Mouse (Mus musculus): ENCODE measurements around the gene Orai1.
"Not testable (repeated sequence)": the region's sequence is repeated elsewhere in the genome, so short reads cannot be mapped to it uniquely, and the experiment has no call there.

Gene Orai1

GRCm38 (mm10) chr5:123014753-123015701 is at the start of gene Orai1:
Gene Orai1, plus strand, starts transcription at chr5:123015074.
- DNase-seq (ENCODE audit: extremely low spot score): peak; percentile 99

DNA sequence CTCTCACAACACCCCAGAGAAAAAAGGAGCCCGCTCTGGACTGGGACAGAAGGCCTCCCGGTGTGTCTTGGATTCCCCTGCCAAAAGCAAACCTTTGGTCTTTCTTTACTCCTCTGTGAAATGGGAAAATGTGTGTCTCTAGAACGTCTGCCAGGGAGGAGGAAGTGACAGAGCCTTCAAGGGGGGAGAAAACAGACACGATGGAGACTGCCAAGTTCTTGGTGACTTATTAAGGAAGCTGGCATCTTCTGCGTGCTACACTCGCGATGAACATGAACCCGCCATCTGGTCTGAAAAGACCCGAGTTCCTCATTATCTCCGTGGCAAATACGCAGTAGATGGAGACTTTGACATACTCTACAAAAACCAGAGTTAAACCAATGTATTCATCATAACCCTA is 49.4 kb upstream of the Orai1 start:
- DNase-seq (ENCODE audit: extremely low spot score): no peak

DNA sequence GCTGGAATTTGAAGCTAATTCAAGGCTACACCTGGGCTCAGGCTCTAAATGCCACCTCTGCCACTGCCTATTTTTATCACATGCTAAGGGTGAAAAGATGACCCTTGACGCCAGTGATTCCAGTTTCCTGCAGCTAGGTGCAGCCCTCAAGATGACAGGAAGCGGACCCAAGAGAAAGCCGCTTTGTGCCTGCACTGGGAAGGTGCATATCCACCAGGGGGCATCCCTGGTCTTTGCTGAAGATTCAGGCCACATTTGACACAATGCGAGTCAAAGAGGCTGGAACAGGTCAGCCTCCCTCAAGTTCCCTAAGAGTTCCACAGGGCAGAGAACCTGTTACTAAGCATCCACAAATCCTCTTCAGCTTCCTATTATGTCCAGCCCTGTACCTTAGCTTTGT is 46.6 kb upstream of the Orai1 start:
- DNase-seq (ENCODE audit: extremely low spot score): peak; percentile 72

- DNase-seq (ENCODE audit: extremely low spot score): no peak
These were observed 44.8 kb upstream of the Orai1 start for GRCm38 (mm10) chr5:122970056-122970455.

GRCm38 (mm10) chr5:122971438-122971837 is 43.4 kb upstream of the Orai1 start:
- no peak for DNase-seq (ENCODE audit: extremely low spot score)

DNA sequence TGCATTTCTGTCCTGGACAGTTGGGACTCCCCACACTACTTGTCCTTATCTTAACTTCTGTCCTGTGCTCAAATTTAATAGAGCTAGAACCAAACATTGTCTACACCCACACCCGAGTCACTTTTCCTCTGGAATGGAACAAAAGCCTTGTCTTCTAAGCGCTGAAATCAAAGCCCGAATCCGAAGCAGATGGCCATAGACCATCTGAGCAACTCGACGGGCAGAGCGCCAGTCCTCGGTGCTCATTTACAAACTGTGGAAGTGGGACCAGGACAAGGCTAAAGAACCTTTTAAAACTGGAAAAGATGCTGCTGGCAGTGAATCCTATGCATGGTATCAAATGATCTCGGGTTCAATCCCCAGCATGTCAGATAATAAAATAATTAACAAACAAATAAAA is 42.8 kb upstream of the Orai1 start:
- DNase-seq (ENCODE audit: extremely low spot score): no peak

DNA sequence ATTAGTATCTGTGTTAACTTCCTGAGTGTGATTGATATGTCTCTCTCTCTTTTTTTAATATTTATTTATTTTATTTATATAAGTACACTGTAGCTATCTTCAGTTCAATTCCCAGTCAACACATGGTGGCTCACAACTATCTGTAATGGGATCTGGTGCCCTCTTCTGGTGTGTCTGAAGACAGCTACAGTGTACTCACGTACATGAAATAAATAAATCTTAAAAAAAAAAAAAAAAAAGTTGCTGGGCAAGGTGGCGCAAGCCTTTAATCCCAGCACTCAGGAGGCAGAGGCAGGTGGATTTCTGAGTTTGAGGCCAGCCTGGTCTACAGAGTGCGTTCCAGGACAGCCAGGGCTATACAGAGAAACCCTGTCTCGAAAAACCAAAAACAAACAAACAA is 40.2 kb upstream of the Orai1 start:
- not testable (repeated sequence) for DNase-seq (ENCODE audit: extremely low spot score)

DNA sequence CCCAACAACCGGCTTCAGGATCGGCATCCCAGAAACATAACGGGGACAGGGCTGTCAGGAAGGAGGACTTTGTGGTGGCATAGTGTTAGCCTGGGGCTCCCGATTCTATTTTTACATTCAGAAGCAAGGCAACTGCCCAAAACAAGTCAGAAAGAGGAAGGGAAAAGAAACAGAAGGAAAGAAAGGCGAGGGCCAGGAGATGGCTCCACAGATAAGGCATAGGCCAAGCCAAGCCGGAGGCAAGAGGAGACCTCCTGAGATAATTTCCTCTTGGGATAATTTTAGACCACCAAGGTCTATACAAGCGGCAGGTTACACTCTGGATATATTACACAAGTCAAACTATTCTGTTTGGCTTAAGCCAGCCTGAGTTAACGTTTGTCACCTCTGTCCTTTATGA is 35.9 kb upstream of the Orai1 start:
- DNase-seq (ENCODE audit: extremely low spot score): no peak

- no peak for DNase-seq (ENCODE audit: extremely low spot score)
These were observed 30.4 kb upstream of the Orai1 start for GRCm38 (mm10) chr5:122984483-122984882.

DNA sequence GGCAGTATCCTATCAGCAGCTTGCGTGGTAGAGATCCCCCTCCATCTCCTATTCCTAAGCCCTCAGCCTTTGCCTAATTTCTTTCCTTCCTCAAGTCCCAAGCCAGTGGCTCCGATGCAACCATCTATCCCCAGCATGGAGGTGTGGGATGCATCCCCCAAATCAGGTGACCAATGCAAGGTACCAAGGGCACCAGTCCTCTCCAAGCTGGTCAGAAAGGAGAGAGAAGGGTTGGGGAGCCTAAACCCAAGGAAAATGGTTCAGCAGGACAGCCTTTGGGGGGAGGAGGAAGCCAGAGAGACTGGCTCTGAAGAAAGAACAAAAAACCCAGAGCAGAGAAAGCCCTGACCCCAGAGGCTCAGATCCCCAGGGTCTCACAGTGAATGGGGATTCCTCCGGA is 29.6 kb upstream of the Orai1 start:
- no peak for DNase-seq (ENCODE audit: extremely low spot score)

DNA sequence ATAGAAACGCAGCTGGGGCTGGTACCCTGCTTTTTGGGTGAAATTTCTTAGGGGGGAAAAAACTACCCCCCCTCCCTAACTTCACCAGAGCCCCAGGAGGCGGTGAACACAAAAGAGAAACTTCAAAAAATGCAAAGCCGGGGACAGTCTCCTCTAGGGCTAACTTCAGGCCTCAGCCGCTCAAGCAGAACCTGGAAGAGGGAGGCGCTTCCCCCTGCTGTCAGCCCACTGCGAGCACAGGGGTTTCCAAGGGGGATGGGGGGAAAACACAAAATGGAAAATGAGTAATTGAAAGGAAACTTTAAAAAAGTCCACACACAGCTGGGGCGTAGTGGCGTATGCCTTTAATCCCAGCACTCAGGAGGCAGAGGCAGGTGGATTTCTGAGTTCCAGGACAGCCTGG is 28.8 kb upstream of the Orai1 start:
- DNase-seq (ENCODE audit: extremely low spot score): peak; percentile 39

- DNase-seq (ENCODE audit: extremely low spot score): peak; percentile 65
These were observed 27.5 kb upstream of the Orai1 start for GRCm38 (mm10) chr5:122987211-122988020.

DNA sequence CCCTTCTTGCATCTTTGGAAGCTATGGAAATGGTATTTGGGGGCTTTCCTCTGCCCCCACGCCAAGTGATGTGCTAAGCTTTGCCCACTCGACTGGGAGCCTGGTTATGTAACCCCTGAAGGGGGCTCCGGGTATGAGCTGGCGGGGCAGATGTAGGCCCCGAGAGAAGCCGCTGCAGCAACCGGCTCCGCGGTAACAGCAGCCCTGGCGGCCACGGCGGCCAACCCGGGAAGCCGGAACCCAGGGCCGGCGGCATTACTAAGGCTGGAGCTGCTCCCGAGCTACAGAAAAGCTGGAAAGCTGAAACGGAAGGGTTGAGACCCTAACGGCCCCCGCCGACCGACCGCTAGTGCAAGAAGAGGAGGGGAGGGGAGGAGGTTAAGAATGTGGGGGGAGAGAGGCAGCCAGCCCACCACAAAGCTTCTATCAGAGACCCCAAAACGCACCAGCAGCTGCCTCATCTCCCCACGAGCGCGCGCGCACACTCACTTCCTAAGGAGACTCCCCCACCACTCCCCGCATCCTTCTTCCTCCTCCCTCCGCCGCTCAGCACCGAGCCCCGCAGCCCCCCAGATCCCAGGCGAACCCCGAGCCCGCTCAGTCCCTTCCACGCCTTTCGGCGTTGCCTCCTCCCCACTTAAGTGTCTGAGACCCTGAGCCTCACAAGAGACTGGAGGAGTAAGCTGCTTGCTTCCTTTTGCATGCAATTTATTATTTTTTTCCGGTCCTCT is 26.7 kb upstream of the Orai1 start:
- peak; percentile 69 for DNase-seq (ENCODE audit: extremely low spot score)

DNA sequence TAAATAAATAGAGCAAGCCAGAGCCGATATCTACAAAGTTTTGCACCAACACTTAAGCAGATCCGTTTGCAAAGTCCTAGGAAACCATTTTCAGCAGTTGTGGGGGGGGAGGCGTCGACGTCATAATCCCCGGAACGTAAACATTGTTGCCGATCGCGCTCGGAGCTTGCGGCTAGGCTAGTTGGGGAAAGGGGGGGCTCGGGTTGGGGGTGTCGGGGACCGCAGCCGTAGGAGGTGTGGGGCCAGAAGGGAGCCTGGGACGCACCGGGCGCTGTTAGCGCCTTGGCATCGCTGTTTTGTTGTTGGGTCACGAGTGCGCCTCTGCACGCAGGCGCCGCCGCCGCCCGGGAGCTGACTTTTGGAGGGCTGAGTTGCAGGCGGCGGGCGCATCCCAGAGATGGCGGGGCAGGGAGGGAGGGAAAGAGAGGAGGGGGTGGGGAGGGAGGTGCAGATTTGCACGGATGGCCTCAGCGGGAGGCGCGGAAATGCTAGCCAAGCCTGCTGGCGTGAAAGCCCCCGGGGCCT is 25.8 kb upstream of the Orai1 start:
- peak; percentile 89 for DNase-seq (ENCODE audit: extremely low spot score)

- peak; percentile 29 for DNase-seq (ENCODE audit: extremely low spot score)
These were observed 25.1 kb upstream of the Orai1 start, which contains the start of gene Kdm2b for GRCm38 (mm10) chr5:122989551-122990330. Gene Kdm2b, minus strand, starts transcription at chr5:122989823.

DNA sequence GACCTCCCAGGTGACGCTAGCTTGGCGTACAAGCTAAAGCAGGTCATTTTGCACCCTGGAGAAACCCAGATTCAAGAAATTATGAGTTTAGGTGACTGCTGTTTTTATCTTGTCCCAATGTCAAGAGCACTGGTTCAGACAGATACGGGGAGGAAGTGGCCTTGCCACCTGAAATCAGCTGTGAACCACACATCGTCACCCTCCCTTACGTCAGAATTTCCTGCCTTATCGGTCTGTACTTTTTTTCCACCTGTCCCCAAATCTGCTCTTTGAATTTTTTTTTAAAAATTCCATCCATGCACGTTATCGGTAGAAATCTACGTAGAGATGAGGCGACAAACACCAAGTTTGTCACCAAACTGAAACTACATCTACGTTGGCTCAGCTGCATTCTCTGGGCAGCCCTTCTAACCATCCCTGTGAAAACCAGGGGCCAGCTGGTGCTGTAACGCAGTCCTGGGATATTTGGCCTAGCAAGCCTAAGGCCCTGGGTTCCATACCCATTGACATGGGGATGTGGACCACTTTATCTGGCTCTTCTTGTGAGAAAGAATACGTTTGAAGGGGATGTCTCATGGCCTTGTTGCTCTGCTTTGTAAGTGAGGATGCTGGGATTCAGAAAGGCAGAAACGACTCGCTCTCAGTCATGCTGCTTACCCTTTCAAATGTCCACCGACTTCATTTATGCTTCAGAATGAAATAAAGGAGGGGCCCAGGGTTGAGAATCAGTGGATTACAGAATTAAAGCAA is 24.3 kb upstream of the Orai1 start:
- DNase-seq (ENCODE audit: extremely low spot score): peak; percentile 38

GRCm38 (mm10) chr5:122991350-122992004 is 23.4 kb upstream of the Orai1 start:
- peak; percentile 70 for DNase-seq (ENCODE audit: extremely low spot score)

GRCm38 (mm10) chr5:122993811-122994210 is 21.1 kb upstream of the Orai1 start:
- DNase-seq (ENCODE audit: extremely low spot score): no peak

GRCm38 (mm10) chr5:122994303-122994846 is 20.5 kb upstream of the Orai1 start:
- DNase-seq (ENCODE audit: extremely low spot score): peak; percentile 95
